Mouse (Mus musculus): ENCODE measurements around the gene Frmd6. TPM values are rescaled to one million over a fixed set of nuclear protein-coding genes. Genes with fewer than 3 reads are reported as not detected.

The Frmd6 gene
- polyA plus RNA-seq, 1 experiment from 2014 or later: 58.5 TPM

- Histone ChIP-seq H3K27me3 (ENCODE audit: control insufficient read depth, insufficient read depth, low read length) (no peaks in the 10 kb centered on the region), H3K4me3 (ENCODE audit: low read depth, low read length) (no peak overlapping the region), H3K36me3 (ENCODE audit: control insufficient read depth, insufficient read depth, low read length) (no peaks in the 10 kb centered on the region), H3K4me2 (ENCODE audit: low read depth, severe bottlenecking) (no peak overlapping the region), H3K9ac (ENCODE audit: low read length) (no peak overlapping the region), H3K27ac (replicated peaks; ENCODE audit: low read depth, low read length) (no peak overlapping the region), H3K9me3 (ENCODE audit: control insufficient read depth, low read length) (no peaks in the 10 kb centered on the region), H3K4me1 (ENCODE audit: control insufficient read depth, insufficient read depth, low read length) (peaks cover 2% of the 10 kb centered on the region; the same call in 1 of the 2 replicates)
- no peak for ATAC-seq (ENCODE audit: insufficient number of reproducible peaks, low FRiP score, low TSS enrichment, low read depth)
- DNase-seq (ENCODE audit: low spot score): no peak
- WGBS: 86% methylated on average over 8 of the region's 8 CpGs
Measured at GRCm38 (mm10) chr12:70800086-70800485, 25.2 kb upstream of the Frmd6 start.

GRCm38 (mm10) chr12:70801361-70801760, 24.0 kb upstream of the Frmd6 start:
- H3K9ac ChIP-seq (ENCODE audit: low read length): no peak overlapping the region
- H3K4me1 ChIP-seq (ENCODE audit: control insufficient read depth, insufficient read depth, low read length): peaks cover 2% of the 10 kb centered on the region; the same call in 1 of the 2 replicates
- H3K27me3 ChIP-seq (ENCODE audit: control insufficient read depth, insufficient read depth, low read length): no peaks in the 10 kb centered on the region
- DNase-seq (ENCODE audit: low spot score): no peak
- WGBS: 79% methylated on average over 8 of the region's 8 CpGs
- no peaks in the 10 kb centered on the region for H3K9me3 ChIP-seq (ENCODE audit: control insufficient read depth, low read length)
- no peaks in the 10 kb centered on the region for H3K36me3 ChIP-seq (ENCODE audit: control insufficient read depth, insufficient read depth, low read length)
- no peak overlapping the region for H3K27ac ChIP-seq (replicated peaks; ENCODE audit: low read depth, low read length)
- ATAC-seq (ENCODE audit: insufficient number of reproducible peaks, low FRiP score, low TSS enrichment, low read depth): no peak
- H3K4me3 ChIP-seq (ENCODE audit: low read depth, low read length): no peak overlapping the region
- no peak overlapping the region for H3K4me2 ChIP-seq (ENCODE audit: low read depth, severe bottlenecking)

- Histone ChIP-seq H3K27ac (replicated peaks; ENCODE audit: low read depth, low read length) (no peak overlapping the region), H3K27me3 (ENCODE audit: control insufficient read depth, insufficient read depth, low read length) (no peaks in the 10 kb centered on the region), H3K4me3 (ENCODE audit: low read depth, low read length) (no peak overlapping the region), H3K4me2 (ENCODE audit: low read depth, severe bottlenecking) (no peak overlapping the region), H3K36me3 (ENCODE audit: control insufficient read depth, insufficient read depth, low read length) (no peaks in the 10 kb centered on the region), H3K4me1 (ENCODE audit: control insufficient read depth, insufficient read depth, low read length) (peaks cover 2% of the 10 kb centered on the region; the same call in 1 of the 2 replicates), H3K9me3 (ENCODE audit: control insufficient read depth, low read length) (no peaks in the 10 kb centered on the region), H3K9ac (ENCODE audit: low read length) (no peak overlapping the region)
- 83% methylated on average over 4 of the region's 4 CpGs for WGBS
- DNase-seq (ENCODE audit: low spot score) (no peak), ATAC-seq (ENCODE audit: insufficient number of reproducible peaks, low FRiP score, low TSS enrichment, low read depth) (no peak)
Measured at GRCm38 (mm10) chr12:70803494-70803893, 21.8 kb upstream of the Frmd6 start.

- Histone ChIP-seq H3K9ac (ENCODE audit: low read length) (no peak overlapping the region), H3K4me1 (ENCODE audit: control insufficient read depth, insufficient read depth, low read length) (no peaks in the 10 kb centered on the region), H3K27me3 (ENCODE audit: control insufficient read depth, insufficient read depth, low read length) (no peaks in the 10 kb centered on the region), H3K9me3 (ENCODE audit: control insufficient read depth, low read length) (no peaks in the 10 kb centered on the region), H3K36me3 (ENCODE audit: control insufficient read depth, insufficient read depth, low read length) (no peaks in the 10 kb centered on the region), H3K27ac (replicated peaks; ENCODE audit: low read depth, low read length) (no peak overlapping the region), H3K4me2 (ENCODE audit: low read depth, severe bottlenecking) (no peak overlapping the region), H3K4me3 (ENCODE audit: low read depth, low read length) (no peak overlapping the region)
- DNase-seq (ENCODE audit: low spot score): no peak
- 73% methylated on average over 2 of the region's 2 CpGs for WGBS
- no peak for ATAC-seq (ENCODE audit: insufficient number of reproducible peaks, low FRiP score, low TSS enrichment, low read depth)
Measured at GRCm38 (mm10) chr12:70804989-70805388, 20.3 kb upstream of the Frmd6 start.

- Histone ChIP-seq H3K4me3 (ENCODE audit: low read depth, low read length) (no peak overlapping the region), H3K4me1 (ENCODE audit: control insufficient read depth, insufficient read depth, low read length) (no peaks in the 10 kb centered on the region), H3K36me3 (ENCODE audit: control insufficient read depth, insufficient read depth, low read length) (no peaks in the 10 kb centered on the region), H3K4me2 (ENCODE audit: low read depth, severe bottlenecking) (no peak overlapping the region), H3K9ac (ENCODE audit: low read length) (no peak overlapping the region), H3K9me3 (ENCODE audit: control insufficient read depth, low read length) (no peaks in the 10 kb centered on the region), H3K27me3 (ENCODE audit: control insufficient read depth, insufficient read depth, low read length) (no peaks in the 10 kb centered on the region), H3K27ac (replicated peaks; ENCODE audit: low read depth, low read length) (no peak overlapping the region)
- DNase-seq (ENCODE audit: low spot score) (no peak), ATAC-seq (ENCODE audit: insufficient number of reproducible peaks, low FRiP score, low TSS enrichment, low read depth) (no peak)
- WGBS: 19% methylated on average over 5 of the region's 5 CpGs
Measured at GRCm38 (mm10) chr12:70807543-70807942, 17.8 kb upstream of the Frmd6 start.

- H3K4me3 ChIP-seq (ENCODE audit: low read depth, low read length): no peak overlapping the region
- 49% methylated on average over 6 of the region's 6 CpGs for WGBS
- no peaks in the 10 kb centered on the region for H3K9me3 ChIP-seq (ENCODE audit: control insufficient read depth, low read length)
- H3K36me3 ChIP-seq (ENCODE audit: control insufficient read depth, insufficient read depth, low read length): no peaks in the 10 kb centered on the region
- no peak for DNase-seq (ENCODE audit: low spot score)
- no peaks in the 10 kb centered on the region for H3K4me1 ChIP-seq (ENCODE audit: control insufficient read depth, insufficient read depth, low read length)
- H3K27ac ChIP-seq (replicated peaks; ENCODE audit: low read depth, low read length): no peak overlapping the region
- no peaks in the 10 kb centered on the region for H3K27me3 ChIP-seq (ENCODE audit: control insufficient read depth, insufficient read depth, low read length)
- ATAC-seq (ENCODE audit: insufficient number of reproducible peaks, low FRiP score, low TSS enrichment, low read depth): no peak
- no peak overlapping the region for H3K4me2 ChIP-seq (ENCODE audit: low read depth, severe bottlenecking)
- H3K9ac ChIP-seq (ENCODE audit: low read length): no peak overlapping the region
Measured at GRCm38 (mm10) chr12:70807975-70808374, 17.3 kb upstream of the Frmd6 start.

GRCm38 (mm10) chr12:70809957-70810356, 15.4 kb upstream of the Frmd6 start:
- Histone ChIP-seq H3K36me3 (ENCODE audit: control insufficient read depth, insufficient read depth, low read length) (no peaks in the 10 kb centered on the region), H3K27ac (replicated peaks; ENCODE audit: low read depth, low read length) (no peak overlapping the region), H3K4me2 (ENCODE audit: low read depth, severe bottlenecking) (no peak overlapping the region), H3K9ac (ENCODE audit: low read length) (no peak overlapping the region), H3K27me3 (ENCODE audit: control insufficient read depth, insufficient read depth, low read length) (no peaks in the 10 kb centered on the region), H3K9me3 (ENCODE audit: control insufficient read depth, low read length) (no peaks in the 10 kb centered on the region), H3K4me1 (ENCODE audit: control insufficient read depth, insufficient read depth, low read length) (no peaks in the 10 kb centered on the region), H3K4me3 (ENCODE audit: low read depth, low read length) (no peak overlapping the region)
- ATAC-seq (ENCODE audit: insufficient number of reproducible peaks, low FRiP score, low TSS enrichment, low read depth) (no peak), DNase-seq (ENCODE audit: low spot score) (no peak)
- WGBS: 87% methylated on average over 2 of the region's 2 CpGs

GRCm38 (mm10) chr12:70811772-70812171, 13.5 kb upstream of the Frmd6 start:
- DNase-seq (ENCODE audit: low spot score): no peak
- H3K4me2 ChIP-seq (ENCODE audit: low read depth, severe bottlenecking): no peak overlapping the region
- H3K9me3 ChIP-seq (ENCODE audit: control insufficient read depth, low read length): no peaks in the 10 kb centered on the region
- H3K27me3 ChIP-seq (ENCODE audit: control insufficient read depth, insufficient read depth, low read length): no peaks in the 10 kb centered on the region
- no peak overlapping the region for H3K27ac ChIP-seq (replicated peaks; ENCODE audit: low read depth, low read length)
- WGBS: 84% methylated on average over 6 of the region's 6 CpGs
- H3K9ac ChIP-seq (ENCODE audit: low read length): no peak overlapping the region
- H3K4me3 ChIP-seq (ENCODE audit: low read depth, low read length): no peak overlapping the region
- H3K4me1 ChIP-seq (ENCODE audit: control insufficient read depth, insufficient read depth, low read length): no peaks in the 10 kb centered on the region
- ATAC-seq (ENCODE audit: insufficient number of reproducible peaks, low FRiP score, low TSS enrichment, low read depth): no peak
- H3K36me3 ChIP-seq (ENCODE audit: control insufficient read depth, insufficient read depth, low read length): no peaks in the 10 kb centered on the region

- Histone ChIP-seq H3K27me3 (ENCODE audit: control insufficient read depth, insufficient read depth, low read length) (no peaks in the 10 kb centered on the region), H3K4me1 (ENCODE audit: control insufficient read depth, insufficient read depth, low read length) (no peaks in the 10 kb centered on the region), H3K36me3 (ENCODE audit: control insufficient read depth, insufficient read depth, low read length) (no peaks in the 10 kb centered on the region), H3K9me3 (ENCODE audit: control insufficient read depth, low read length) (no peaks in the 10 kb centered on the region), H3K4me3 (ENCODE audit: low read depth, low read length) (no peak overlapping the region), H3K4me2 (ENCODE audit: low read depth, severe bottlenecking) (no peak overlapping the region), H3K27ac (replicated peaks; ENCODE audit: low read depth, low read length) (no peak overlapping the region), H3K9ac (ENCODE audit: low read length) (no peak overlapping the region)
- DNase-seq (ENCODE audit: low spot score) (no peak), ATAC-seq (ENCODE audit: insufficient number of reproducible peaks, low FRiP score, low TSS enrichment, low read depth) (no peak)
- WGBS: 78% methylated on average over 6 of the region's 6 CpGs
Measured at GRCm38 (mm10) chr12:70812176-70812575, 13.1 kb upstream of the Frmd6 start.
